Mouse (Mus musculus) heart, adult 2 months (tissue): ENCODE data around the gene Kif19a. TPM values are rescaled to one million over a fixed set of nuclear protein-coding genes. Genes with fewer than 3 reads are reported as not detected.

ENCODE experiments used
- DNase-seq, 2 experiments: peaks; one replicate each; pipeline ENCODE4 v3.0.0; 2021
- H3K27ac ChIP-seq: fragments of 200-600 bp; 2 replicates; pipeline ENCODE4 v1.8.1; 2022
- H3K27me3 ChIP-seq: fragments of 200-500 bp; 2 replicates; pipeline ENCODE4 v1.6.1; 2012; ENCODE audit warnings: mild to moderate bottlenecking, low read length, inconsistent platforms, mixed read lengths; ENCODE audit not compliant: control insufficient read depth, insufficient read depth
- H3K36me3 ChIP-seq: fragments of 200-500 bp; 2 replicates; pipeline ENCODE4 v1.6.1; 2012; ENCODE audit warnings: low read length, inconsistent platforms; ENCODE audit not compliant: control insufficient read depth, insufficient read depth
- H3K4me1 ChIP-seq: fragments of 200-500 bp; 2 replicates; pipeline ENCODE4 v1.6.1; 2011; ENCODE audit warnings: low read length; ENCODE audit not compliant: control insufficient read depth, insufficient read depth
- H3K4me3 ChIP-seq: fragments of 200-600 bp; 2 replicates; pipeline ENCODE4 v1.8.1; 2022
- H3K79me2 ChIP-seq: fragments of 200-500 bp; replicated peaks from 2 replicates; pipeline ENCODE4 v1.6.1; 2012; ENCODE audit warnings: mild to moderate bottlenecking, inconsistent platforms, low read length, moderate library complexity, mixed read lengths; ENCODE audit not compliant: control insufficient read depth, insufficient read depth
- H3K9ac ChIP-seq: fragments of 200-500 bp; 2 replicates; pipeline ENCODE4 v1.6.1; 2012; ENCODE audit warnings: low read depth, mild to moderate bottlenecking, control low read depth, inconsistent platforms, low read length, mixed read lengths
- CTCF ChIP-seq: fragments of 200-600 bp; IDR thresholded peaks from 2 replicates; pipeline ENCODE4 v1.8.1; 2022; ENCODE audit warnings: antibody characterized with exemption, mild to moderate bottlenecking, moderate library complexity
- EP300 ChIP-seq: fragments of 200-500 bp; IDR thresholded peaks from 2 replicates; pipeline ENCODE4 v1.6.1; 2011; ENCODE audit warnings: low read depth, low read length, control low read depth; ENCODE audit not compliant: insufficient read depth
- POLR2A ChIP-seq: fragments of 200-500 bp; IDR thresholded peaks from 2 replicates; pipeline ENCODE4 v1.6.1; 2011; ENCODE audit warnings: mild to moderate bottlenecking, low read depth, low read length, control low read depth; ENCODE audit not compliant: insufficient read depth
- WGBS: fragments of 180-500 bp; shearing (Covaris S2); methylation state at CpG from one replicate; pipeline ENCODE4 v1.1.7; 2018; 5-methylcytosine and 5-hydroxymethylcytosine counted together
- intact Hi-C: fragments of 180-260 bp; cut with DNase I; formaldehyde crosslinking; loops from one replicate; pipeline ENCODE4 v1.15.1; 2025
- polyA plus RNA-seq: library from polyadenylated mRNA; depleted of rRNA; stranded (reverse); fragments of >200 nt; gene quantifications from 2 replicates; pipeline ENCODE4 v1.2.3, GENCODE M21; 2012
- total RNA-seq, 2 experiments: library from RNA; stranded (reverse); gene quantifications; 2 replicates each; pipeline ENCODE4 v1.2.3; 2021

Kif19a gene
- total and polyA plus RNA-seq, 3 experiments = 0.18 to 1.2 (median 0.21) TPM

- H3K36me3 ChIP-seq = no peaks in the 10 kb centered on the region
- intact Hi-C loops = no loop called here
- no peaks in the 10 kb centered on the region for H3K79me2 ChIP-seq
- H3K4me1 ChIP-seq = no peaks in the 10 kb centered on the region
- TF ChIP-seq CTCF (no peak), POLR2A (no peak), EP300 (no peak)
- H3K27me3 ChIP-seq = no peaks in the 10 kb centered on the region
- 61% methylated on average over 8 of the region's 8 CpGs for WGBS
- no peak overlapping the region for H3K9ac ChIP-seq
- no peak for DNase-seq
- no peak overlapping the region for H3K27ac ChIP-seq
- no peak overlapping the region for H3K4me3 ChIP-seq
These were observed 38.8 kb downstream of the Kif19a start for GRCm38 (mm10) chr11:114803990-114804389.

- Histone ChIP-seq H3K27ac (no peak overlapping the region), H3K27me3 (no peaks in the 10 kb centered on the region), H3K79me2 (no peaks in the 10 kb centered on the region), H3K4me1 (no peaks in the 10 kb centered on the region), H3K36me3 (no peaks in the 10 kb centered on the region), H3K4me3 (no peak overlapping the region), H3K9ac (no peak overlapping the region)
- 87% methylated on average over 2 of the region's 2 CpGs for WGBS
- intact Hi-C loops = no loop called here
- TF ChIP-seq CTCF (no peak), EP300 (no peak), POLR2A (no peak)
- no peak for DNase-seq
These were observed 41.8 kb downstream of the Kif19a start for GRCm38 (mm10) chr11:114807025-114807424.

DNA sequence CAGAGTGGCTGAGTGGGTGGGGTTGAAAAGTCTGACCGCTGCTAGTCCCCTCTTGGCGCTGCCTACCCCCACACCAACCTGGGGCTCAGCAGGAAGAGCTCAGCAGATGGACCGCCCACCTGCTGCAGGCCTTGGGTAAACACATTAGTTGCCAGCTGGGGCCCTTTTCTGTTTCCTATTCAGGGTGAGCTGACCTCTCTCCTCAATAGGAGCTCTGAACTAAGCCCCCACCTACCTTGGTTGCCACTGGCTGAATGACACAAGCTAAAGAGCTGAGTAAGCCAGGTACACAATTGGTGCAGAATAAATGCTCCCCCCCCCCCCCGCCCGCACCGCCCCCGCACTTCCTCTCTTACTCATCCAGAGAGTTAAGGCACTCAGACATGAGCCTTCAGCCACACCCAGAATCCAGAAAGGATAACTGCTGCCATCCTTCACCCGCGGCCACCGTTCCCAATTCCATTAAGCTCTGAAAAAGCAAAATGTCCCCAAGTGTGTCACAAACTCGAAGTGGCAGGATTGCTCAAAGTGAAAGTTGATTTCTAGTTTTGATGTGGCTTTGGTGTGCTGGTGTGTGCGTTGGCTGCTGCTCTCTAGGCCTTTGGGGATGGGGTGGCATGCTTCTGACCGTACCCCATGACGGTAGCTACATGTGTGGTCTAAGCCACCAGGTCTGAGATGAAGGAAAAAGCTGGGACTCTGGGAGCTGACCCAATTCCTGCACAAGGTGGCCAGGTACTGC is 42.7 kb downstream of the Kif19a start:
- DNase-seq = no peak
- Histone ChIP-seq H3K4me3 (no peak overlapping the region), H3K9ac (no peak overlapping the region), H3K27me3 (no peaks in the 10 kb centered on the region), H3K27ac (no peak overlapping the region), H3K4me1 (no peaks in the 10 kb centered on the region; the same call in 1 of the 2 replicates), H3K36me3 (no peaks in the 10 kb centered on the region), H3K79me2 (no peaks in the 10 kb centered on the region)
- TF ChIP-seq EP300 (no peak), CTCF (no peak), POLR2A (no peak)
- 43% methylated on average over 14 of the region's 14 CpGs for WGBS
- intact Hi-C loops = no loop called here

DNA sequence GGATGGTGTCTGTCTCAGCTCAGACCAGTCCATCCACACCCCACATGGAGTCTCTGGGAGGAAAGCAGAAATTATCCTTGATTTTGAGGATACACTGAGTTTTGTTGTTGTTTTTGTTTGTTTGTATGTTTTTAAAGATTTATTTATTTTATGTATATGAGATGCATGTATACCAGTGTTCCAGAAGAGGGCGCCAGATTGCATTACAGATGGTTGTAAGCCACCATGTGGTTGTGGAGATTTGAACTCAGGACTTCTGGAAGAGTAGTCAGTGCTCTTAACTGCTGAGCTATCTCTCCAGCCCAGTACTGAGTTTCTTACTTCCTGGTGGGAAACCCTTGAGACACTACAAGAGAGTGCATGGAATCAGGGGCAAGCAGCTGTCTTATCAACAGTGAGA is 44.2 kb downstream of the Kif19a start:
- Histone ChIP-seq H3K9ac (no peak overlapping the region), H3K4me1 (no peaks in the 10 kb centered on the region; the same call in 1 of the 2 replicates), H3K27me3 (no peaks in the 10 kb centered on the region), H3K79me2 (no peaks in the 10 kb centered on the region), H3K27ac (no peak overlapping the region), H3K4me3 (no peak overlapping the region), H3K36me3 (no peaks in the 10 kb centered on the region)
- no peak for DNase-seq
- TF ChIP-seq CTCF (peak; percentile 60), EP300 (no peak)
- intact Hi-C loops = no loop called here
- 83% methylated on average over 1 of the region's 1 CpGs for WGBS

DNA sequence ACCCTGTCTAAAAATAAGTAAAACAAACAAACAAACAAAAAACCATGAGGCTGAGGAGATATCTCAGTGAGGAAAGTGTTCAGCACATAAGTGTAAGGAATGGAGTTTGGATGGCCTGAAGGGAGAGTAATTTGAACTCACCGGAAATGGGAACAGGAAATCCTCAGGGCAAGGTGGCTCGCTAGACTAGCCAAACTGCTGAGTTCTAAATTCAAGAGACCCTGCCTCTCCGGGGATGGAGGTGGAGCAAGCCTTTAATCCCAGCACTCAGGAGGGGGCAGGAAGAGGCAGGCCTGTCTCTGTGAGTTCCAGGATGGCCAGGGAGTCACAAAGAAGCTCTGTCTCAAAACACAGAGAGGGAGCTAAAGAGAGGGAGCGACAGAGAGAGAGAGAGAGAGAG is 45.2 kb downstream of the Kif19a start:
- no peak for TF ChIP-seq POLR2A
- TF ChIP-seq EP300 = no peak
- TF ChIP-seq CTCF = no peak
- Histone ChIP-seq H3K9ac (no peak overlapping the region), H3K79me2 (no peaks in the 10 kb centered on the region), H3K27me3 (no peaks in the 10 kb centered on the region), H3K36me3 (no peaks in the 10 kb centered on the region), H3K4me3 (no peak overlapping the region), H3K27ac (no peak overlapping the region), H3K4me1 (no peaks in the 10 kb centered on the region; the same call in 1 of the 2 replicates)
- no peak for DNase-seq
- intact Hi-C loops = loop anchor here (5.0 to 10.0 kb wide), 2 partner anchors 47 to 234 kb away; partner anchors contain the start of gene Cd300ld3
- WGBS = 22% methylated on average over 4 of the region's 4 CpGs

GRCm38 (mm10) chr11:114812731-114813240 is 47.6 kb downstream of the Kif19a start:
- no peaks in the 10 kb centered on the region for H3K79me2 ChIP-seq
- 12% methylated on average over 6 of the region's 6 CpGs for WGBS
- no peaks in the 10 kb centered on the region for H3K27me3 ChIP-seq
- no peak overlapping the region for H3K27ac ChIP-seq
- no peaks in the 10 kb centered on the region for H3K36me3 ChIP-seq
- DNase-seq = peak; percentile 86 to 91
- peak; percentile 46; the same call in 1 of the 2 replicates for TF ChIP-seq EP300
- TF ChIP-seq CTCF = peak; percentile 96
- no peak for TF ChIP-seq POLR2A
- intact Hi-C loops = loop anchor here (1.0 to 10.0 kb wide), 4 partner anchors 45 to 232 kb away; partner anchors contain the start of gene Cd300ld3
- H3K4me3 ChIP-seq = no peak overlapping the region
- H3K4me1 ChIP-seq = no peaks in the 10 kb centered on the region; the same call in 1 of the 2 replicates
- H3K9ac ChIP-seq = no peak overlapping the region
